Mouse (Mus musculus): ENCODE measurements at regions not wholly inside any gene's neighbourhood (a gene's known extent, or its start where the extent isn't known, plus 50 kb on each side); places are given as distances from the start of the nearest gene placed in this dataset.

GRCm38 (mm10) chr15:5414401-5414800 is 170.4 kb upstream of the Ptger4 start:
- no peak for DNase-seq (ENCODE audit: low spot score in 2 of 2)

GRCm38 (mm10) chr15:5416031-5416430 is 172.0 kb upstream of the Ptger4 start:
- no peak for DNase-seq (ENCODE audit: low spot score in 2 of 2)

GRCm38 (mm10) chr15:5426641-5427040 is 182.7 kb upstream of the Ptger4 start:
- DNase-seq (ENCODE audit: low spot score in 2 of 2): no peak

- DNase-seq (ENCODE audit: low spot score in 2 of 2): no peak
These were observed 183.5 kb upstream of the Ptger4 start for GRCm38 (mm10) chr15:5427319-5428048.

GRCm38 (mm10) chr15:5432018-5432417 is 188.0 kb upstream of the Ptger4 start:
- DNase-seq (ENCODE audit: low spot score in 2 of 2): no peak

- DNase-seq (ENCODE audit: low spot score in 2 of 2): no peak
These were observed 193.0 kb upstream of the Ptger4 start for GRCm38 (mm10) chr15:5437020-5437419.

- no peak for DNase-seq (ENCODE audit: low spot score in 2 of 2)
These were observed 202.2 kb upstream of the Ptger4 start for GRCm38 (mm10) chr15:5446040-5446755.

GRCm38 (mm10) chr15:5446756-5447314 is 202.8 kb upstream of the Ptger4 start:
- no peak for DNase-seq (ENCODE audit: low spot score in 2 of 2)

- DNase-seq (ENCODE audit: low spot score in 2 of 2): no peak
These were observed 203.9 kb upstream of the Ptger4 start for GRCm38 (mm10) chr15:5447707-5448496.

- DNase-seq (ENCODE audit: low spot score in 2 of 2): no peak
These were observed 215.1 kb upstream of the Ptger4 start for GRCm38 (mm10) chr15:5459083-5459482.

GRCm38 (mm10) chr15:5459580-5459979 is 215.6 kb upstream of the Ptger4 start:
- DNase-seq (ENCODE audit: low spot score in 2 of 2): no peak

- no peak for DNase-seq (ENCODE audit: low spot score in 2 of 2)
These were observed 218.7 kb upstream of the Ptger4 start for GRCm38 (mm10) chr15:5462651-5463050.

GRCm38 (mm10) chr15:5464732-5465131 is 220.7 kb upstream of the Ptger4 start:
- no peak for DNase-seq (ENCODE audit: low spot score in 2 of 2)

GRCm38 (mm10) chr15:5468535-5469073 is 224.6 kb upstream of the Ptger4 start:
- no peak for DNase-seq (ENCODE audit: low spot score in 2 of 2)

GRCm38 (mm10) chr15:5475389-5475995 is 231.5 kb upstream of the Ptger4 start:
- DNase-seq (ENCODE audit: low spot score in 2 of 2): no peak

- no peak for DNase-seq (ENCODE audit: low spot score in 2 of 2)
These were observed 249.3 kb upstream of the Ptger4 start for GRCm38 (mm10) chr15:5493286-5493685.

- no peak for DNase-seq (ENCODE audit: low spot score in 2 of 2)
These were observed 251.3 kb upstream of the Ptger4 start for GRCm38 (mm10) chr15:5495187-5495849.

- DNase-seq (ENCODE audit: low spot score in 2 of 2): no peak
These were observed 252.0 kb upstream of the Ptger4 start for GRCm38 (mm10) chr15:5495954-5496353.

- no peak for DNase-seq (ENCODE audit: low spot score in 2 of 2)
These were observed 260.5 kb upstream of the Ptger4 start for GRCm38 (mm10) chr15:5504502-5504901.

- no peak for DNase-seq (ENCODE audit: low spot score in 2 of 2)
These were observed 263.0 kb upstream of the Ptger4 start for GRCm38 (mm10) chr15:5506848-5507544.

All from layer of hippocampus, adult 18-20 months (tissue).